Mouse (Mus musculus) kidney, postnatal 0 days (tissue): Measurements from ENCODE around the gene Ino80d. TPM values are rescaled to one million over a fixed set of nuclear protein-coding genes. Genes with fewer than 3 reads are reported as not detected.

Experiments
- ATAC-seq: fragments of 200-750 bp; cut with Nextera tagmentation; replicated peaks from 2 replicates; pipeline ENCODE4 v1.8.0; 2017; ENCODE audit warnings: low read depth, moderate number of reproducible peaks, moderate TSS enrichment, moderate library complexity; ENCODE audit not compliant: low FRiP score
- DNase-seq: peaks from one replicate; pipeline ENCODE4 v3.0.0-alpha.2; 2016; ENCODE audit warnings: low spot score
- H3K27ac ChIP-seq: fragments of 300-500 bp; sonication (generic); 2 replicates; pipeline ENCODE4 v1.5.1; 2014; ENCODE audit warnings: mild to moderate bottlenecking
- H3K27me3 ChIP-seq: fragments of 300-500 bp; sonication (generic); 2 replicates; pipeline ENCODE4 v1.6.1; 2014; ENCODE audit warnings: low read length, mixed read lengths; ENCODE audit not compliant: insufficient read depth
- H3K36me3 ChIP-seq: fragments of 300-500 bp; sonication (generic); 2 replicates; pipeline ENCODE4 v1.6.1; 2014; ENCODE audit warnings: low read length, mixed read lengths; ENCODE audit not compliant: insufficient read depth
- H3K4me1 ChIP-seq: fragments of 300-500 bp; sonication (generic); replicated peaks from 2 replicates; pipeline ENCODE4 v1.6.1; 2014; ENCODE audit warnings: antibody characterized with exemption, low read length, mixed read lengths; ENCODE audit not compliant: insufficient read depth
- H3K4me2 ChIP-seq: fragments of 300-500 bp; sonication (generic); 2 replicates; pipeline ENCODE4 v1.6.1; 2014; ENCODE audit warnings: mild to moderate bottlenecking, low read length, moderate library complexity, mixed read lengths
- H3K4me3 ChIP-seq: fragments of 300-500 bp; sonication (generic); replicated peaks from 2 replicates; pipeline ENCODE4 v1.5.1; 2014; ENCODE audit warnings: low read depth, low read length
- H3K9ac ChIP-seq: fragments of 300-500 bp; sonication (generic); 2 replicates; pipeline ENCODE4 v1.6.1; 2014; ENCODE audit warnings: low read depth, low read length
- H3K9me3 ChIP-seq: fragments of 300-500 bp; sonication (generic); replicated peaks from 2 replicates; pipeline ENCODE4 v1.6.1; 2016; ENCODE audit warnings: low read length, inconsistent platforms, mixed read lengths
- CTCF ChIP-seq: IDR thresholded peaks from 2 replicates; pipeline ENCODE4 v1.5.1; 2016; ENCODE audit warnings: antibody characterized with exemption, low read depth, mild to moderate bottlenecking, moderate library complexity
- WGBS: fragments of 180-500 bp; shearing (Covaris S2); extraction: QIAGEN DNeasy Blood & Tissue Kit; methylation state at CpG from one replicate; pipeline ENCODE4 v1.1.7; 2014; 5-methylcytosine and 5-hydroxymethylcytosine counted together
- polyA plus RNA-seq: library from polyadenylated mRNA; unstranded; fragments of >200 nt; fragmentation: Nextera tagmentation; extraction: Ambion mirVana; gene quantifications from 2 replicates; pipeline ENCODE4 v1.2.1, GENCODE M21; 2015

Ino80d gene
- polyA plus RNA-seq, 1 experiment from 2014 or later, result 6.5 TPM

- DNase-seq, result no peak
- H3K36me3 ChIP-seq, result peaks cover 20% of the 10 kb centered on the region
These were observed 15.6 kb downstream of the Ino80d start for GRCm38 (mm10) chr1:63098831-63099230.

GRCm38 (mm10) chr1:63096071-63096470 lies 18.4 kb downstream of the Ino80d start:
- Histone ChIP-seq H3K4me2 (no peak overlapping the region), H3K9ac (no peak overlapping the region), H3K4me3 (no peak overlapping the region), H3K27me3 (no peaks in the 10 kb centered on the region), H3K4me1 (no peaks in the 10 kb centered on the region), H3K9me3 (no peaks in the 10 kb centered on the region), H3K27ac (no peak overlapping the region), H3K36me3 (peaks cover 34% of the 10 kb centered on the region)
- TF ChIP-seq CTCF, result no peak
- 0 out of 2 replicates have a peak, but pooled peaks have one; percentile 46 for ATAC-seq
- DNase-seq, result peak; percentile 63
- 59% methylated on average over 5 of the region's 5 CpGs for WGBS

More at GRCm38 (mm10) chr1:63098831-63099230, 15.6 kb downstream of the Ino80d start:
- no peaks in the 10 kb centered on the region for H3K4me1 ChIP-seq
- H3K4me3 ChIP-seq, result no peak overlapping the region
- no peak overlapping the region for H3K4me2 ChIP-seq
- no peak overlapping the region for H3K27ac ChIP-seq
- TF ChIP-seq CTCF, result no peak
- WGBS, result 83% methylated on average over 4 of the region's 4 CpGs
- no peak for ATAC-seq
- no peak overlapping the region for H3K9ac ChIP-seq
- no peaks in the 10 kb centered on the region for H3K9me3 ChIP-seq
- H3K27me3 ChIP-seq, result no peaks in the 10 kb centered on the region

DNA sequence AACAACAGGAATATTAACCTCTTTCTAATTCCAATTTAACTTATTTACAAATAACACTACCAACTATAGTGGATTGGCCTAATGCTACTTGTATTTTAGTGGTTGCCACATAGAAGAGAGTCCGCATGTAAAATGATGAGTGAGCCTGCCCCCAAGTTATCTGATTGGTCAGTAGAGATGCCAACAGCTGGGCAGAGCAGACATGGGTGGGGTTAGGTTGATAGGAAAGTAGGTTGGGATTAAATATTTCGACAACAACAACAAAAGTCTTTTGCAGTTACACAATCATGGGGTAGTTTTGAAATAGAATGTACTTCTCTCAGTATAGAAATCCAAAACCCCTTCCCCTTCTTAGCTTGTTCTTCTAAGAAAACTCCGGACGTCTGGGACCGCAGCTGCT lies 24.7 kb downstream of the Ino80d start:
- 92% methylated on average over 5 of the region's 5 CpGs for WGBS

DNA sequence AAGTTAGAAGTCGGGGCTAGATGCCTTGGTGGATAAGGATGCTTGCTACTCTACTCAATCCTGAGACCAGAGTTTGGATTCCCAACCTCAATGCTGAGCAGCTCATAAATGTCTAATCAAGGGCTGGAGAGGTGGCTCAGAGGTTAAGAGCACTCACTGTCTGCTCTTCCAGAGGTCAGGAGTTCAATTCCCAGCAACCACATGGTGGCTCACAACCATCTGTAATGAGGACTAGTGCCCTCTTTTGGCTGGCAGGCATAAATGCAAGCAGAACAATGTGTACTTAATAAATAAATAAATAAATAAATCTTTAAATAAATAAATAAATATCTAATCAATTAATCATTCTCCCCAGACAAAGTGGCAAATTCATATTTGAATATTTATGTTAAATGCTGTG lies 25.9 kb downstream of the Ino80d start:
- peaks cover 63% of the 10 kb centered on the region for H3K36me3 ChIP-seq

More for the DNA sequence above, 24.7 kb downstream of the Ino80d start:
- Histone ChIP-seq H3K27ac (no peak overlapping the region), H3K4me3 (no peak overlapping the region), H3K4me2 (no peak overlapping the region), H3K9ac (no peak overlapping the region), H3K36me3 (peaks cover 58% of the 10 kb centered on the region), H3K27me3 (no peaks in the 10 kb centered on the region), H3K4me1 (no peaks in the 10 kb centered on the region), H3K9me3 (no peaks in the 10 kb centered on the region)
- no peak for DNase-seq
- no peak for TF ChIP-seq CTCF
- no peak for ATAC-seq

DNA sequence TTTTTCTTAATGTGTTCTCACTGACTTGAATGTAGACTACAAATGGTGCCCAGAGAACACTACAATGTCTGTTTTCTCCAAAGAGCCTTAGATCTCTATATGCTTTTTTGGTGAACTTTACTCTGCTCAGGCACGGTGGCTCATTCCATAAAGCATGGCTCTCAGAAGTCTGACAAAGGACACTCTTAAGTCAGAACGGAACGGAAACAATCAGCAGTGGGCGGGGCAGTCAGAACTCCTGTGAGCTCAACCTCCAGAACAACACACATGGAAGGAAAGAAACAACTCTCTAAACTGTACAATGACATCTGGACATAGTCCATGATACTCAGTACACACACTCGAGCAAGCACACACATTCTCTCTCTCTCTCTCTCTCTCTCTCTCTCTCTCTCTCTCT lies 34.2 kb downstream of the Ino80d start:
- Histone ChIP-seq H3K27me3 (no peaks in the 10 kb centered on the region), H3K4me1 (no peaks in the 10 kb centered on the region), H3K9ac (no peak overlapping the region), H3K9me3 (no peaks in the 10 kb centered on the region), H3K4me3 (no peak overlapping the region), H3K4me2 (no peak overlapping the region), H3K36me3 (peaks cover 26% of the 10 kb centered on the region), H3K27ac (no peak overlapping the region)
- DNase-seq (no peak), ATAC-seq (no peak)
- 80% methylated on average over 5 of the region's 5 CpGs for WGBS
- no peak for TF ChIP-seq CTCF

More for the DNA sequence above, 25.9 kb downstream of the Ino80d start:
- ATAC-seq (no peak), DNase-seq (no peak)
- 92% methylated on average over 1 of the region's 1 CpGs for WGBS
- H3K4me3 ChIP-seq, result no peak overlapping the region
- peak; percentile 37; the same call in 1 of the 2 replicates for TF ChIP-seq CTCF
- H3K27me3 ChIP-seq, result no peaks in the 10 kb centered on the region
- no peak overlapping the region for H3K27ac ChIP-seq
- no peak overlapping the region for H3K9ac ChIP-seq
- H3K4me1 ChIP-seq, result no peaks in the 10 kb centered on the region
- H3K4me2 ChIP-seq, result no peak overlapping the region
- no peaks in the 10 kb centered on the region for H3K9me3 ChIP-seq

GRCm38 (mm10) chr1:63076383-63076782 lies 38.1 kb downstream of the Ino80d start:
- H3K4me1 ChIP-seq, result no peaks in the 10 kb centered on the region
- no peak for ATAC-seq
- DNase-seq, result no peak
- H3K4me3 ChIP-seq, result no peak overlapping the region
- no peaks in the 10 kb centered on the region for H3K9me3 ChIP-seq
- no peak overlapping the region for H3K27ac ChIP-seq
- no peak overlapping the region for H3K4me2 ChIP-seq
- peaks cover 40% of the 10 kb centered on the region for H3K36me3 ChIP-seq
- TF ChIP-seq CTCF, result no peak
- H3K27me3 ChIP-seq, result no peaks in the 10 kb centered on the region
- 95% methylated on average over 2 of the region's 2 CpGs for WGBS
- no peak overlapping the region for H3K9ac ChIP-seq

GRCm38 (mm10) chr1:63071379-63071778 lies 43.1 kb downstream of the Ino80d start:
- H3K9me3 ChIP-seq, result 0 out of 2 replicates have a peak, but pooled peaks cover 5% of the 10 kb centered on the region
- 87% methylated on average over 1 of the region's 1 CpGs for WGBS
- no peak overlapping the region for H3K4me3 ChIP-seq
- no peak overlapping the region for H3K9ac ChIP-seq
- H3K27ac ChIP-seq, result no peak overlapping the region
- no peaks in the 10 kb centered on the region for H3K27me3 ChIP-seq
- H3K4me2 ChIP-seq, result no peak overlapping the region
- no peak for DNase-seq
- H3K4me1 ChIP-seq, result no peaks in the 10 kb centered on the region
- no peak for ATAC-seq
- H3K36me3 ChIP-seq, result peaks cover 39% of the 10 kb centered on the region
- no peak for TF ChIP-seq CTCF
